Mouse (Mus musculus) intestine, embryonic 14.5 days (tissue): ENCODE data around the gene Neurog2. TPM values are rescaled to one million over a fixed set of nuclear protein-coding genes. Genes with fewer than 3 reads are reported as not detected.

ENCODE experiments used
- ATAC-seq: fragments of 200-750 bp; cut with Nextera tagmentation; replicated peaks from 2 replicates; pipeline ENCODE4 v1.8.0; 2017; ENCODE audit warnings: low read depth, moderate number of reproducible peaks, moderate TSS enrichment, moderate library complexity; ENCODE audit not compliant: low FRiP score, low TSS enrichment
- DNase-seq: peaks from one replicate; pipeline ENCODE4 v3.0.0-alpha.2; 2018; ENCODE audit warnings: low spot score
- H3K27ac ChIP-seq: fragments of 300-500 bp; sonication (generic); 2 replicates; pipeline ENCODE4 v1.5.1; 2014; ENCODE audit warnings: low read depth, mild to moderate bottlenecking, control low read depth
- H3K27me3 ChIP-seq: fragments of 300-500 bp; sonication (generic); replicated peaks from 2 replicates; pipeline ENCODE4 v1.6.1; 2014; ENCODE audit warnings: low read length, control low read depth; ENCODE audit not compliant: control insufficient read depth, insufficient read depth
- H3K36me3 ChIP-seq: fragments of 300-500 bp; sonication (generic); 2 replicates; pipeline ENCODE4 v1.6.1; 2014; ENCODE audit warnings: low read length, control low read depth; ENCODE audit not compliant: control insufficient read depth, insufficient read depth
- H3K4me1 ChIP-seq: fragments of 300-500 bp; sonication (generic); replicated peaks from 2 replicates; pipeline ENCODE4 v1.6.1; 2014; ENCODE audit warnings: low read length, control low read depth, mixed read lengths; ENCODE audit not compliant: control insufficient read depth, insufficient read depth
- H3K4me2 ChIP-seq: fragments of 300-500 bp; sonication (generic); 2 replicates; pipeline ENCODE4 v1.6.1; 2014; ENCODE audit warnings: low read length
- H3K4me3 ChIP-seq: fragments of 300-500 bp; sonication (generic); 2 replicates; pipeline ENCODE4 v1.5.1; 2014; ENCODE audit warnings: low read depth, low read length, control low read depth, mixed read lengths
- H3K9ac ChIP-seq: fragments of 300-500 bp; sonication (generic); 2 replicates; pipeline ENCODE4 v1.6.1; 2014; ENCODE audit warnings: mild to moderate bottlenecking, low read length
- H3K9me3 ChIP-seq: fragments of 300-500 bp; sonication (generic); 2 replicates; pipeline ENCODE4 v1.6.1; 2016; ENCODE audit warnings: low read length, control low read depth; ENCODE audit not compliant: control insufficient read depth
- WGBS: fragments of 180-500 bp; shearing (Covaris S2); extraction: QIAGEN DNeasy Blood & Tissue Kit; methylation state at CpG from one replicate; pipeline ENCODE4 v1.1.7; 2014; 5-methylcytosine and 5-hydroxymethylcytosine counted together
- polyA plus RNA-seq: library from polyadenylated mRNA; unstranded; fragments of >200 nt; fragmentation: Nextera tagmentation; extraction: Ambion mirVana; gene quantifications from 2 replicates; pipeline ENCODE4 v1.2.1, GENCODE M21; 2014

Gene Neurog2
- polyA plus RNA-seq, 1 experiment from 2014 or later: not detected

DNA sequence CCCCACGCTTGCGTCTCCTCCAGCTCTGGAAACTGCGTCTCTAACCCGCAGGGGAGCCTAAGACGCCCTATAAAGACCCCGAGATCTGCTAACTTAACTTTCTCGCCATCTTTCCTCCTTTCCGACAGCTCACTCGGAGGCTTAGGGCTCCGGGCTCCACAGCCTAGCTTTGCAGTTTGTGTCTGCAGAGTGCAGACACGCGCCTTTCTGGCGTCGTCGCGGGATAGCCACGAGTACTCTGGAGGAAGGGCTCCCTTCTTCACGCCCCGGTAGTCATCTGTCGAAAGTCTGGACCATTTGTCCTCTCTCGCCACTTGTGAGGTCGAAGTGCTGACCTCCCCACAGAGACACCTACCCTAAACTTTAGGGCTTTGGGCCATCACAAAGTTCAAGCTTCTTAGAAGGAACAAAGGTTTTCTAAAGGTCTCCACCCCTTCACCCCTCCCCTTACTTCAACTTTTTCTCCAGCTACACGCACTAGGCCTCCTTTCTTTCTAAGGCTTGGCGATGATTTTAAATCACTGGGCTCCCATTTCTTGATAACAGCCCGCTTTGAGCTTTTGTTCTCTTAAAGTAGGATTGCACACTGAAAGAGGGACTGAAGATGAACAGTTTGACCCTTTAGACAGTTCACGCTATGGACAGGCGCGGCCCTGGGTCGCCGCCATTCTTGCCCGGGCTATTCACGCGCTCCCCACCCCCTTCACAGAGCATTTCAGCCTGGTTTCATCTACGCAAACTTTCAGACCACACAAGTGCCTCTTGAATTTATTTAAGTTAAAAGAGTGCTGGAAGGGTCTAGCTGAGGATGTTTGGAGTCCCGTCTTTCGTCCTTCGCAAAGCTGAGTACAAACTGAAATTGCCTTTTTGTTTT, 4.4 kb upstream of the Neurog2 start:
- H3K36me3 ChIP-seq: no peaks in the 10 kb centered on the region
- WGBS: 2% methylated on average over 37 of the region's 37 CpGs
- H3K4me2 ChIP-seq: no peak overlapping the region
- H3K4me1 ChIP-seq: peaks cover 15% of the 10 kb centered on the region
- no peaks in the 10 kb centered on the region for H3K9me3 ChIP-seq
- H3K27me3 ChIP-seq: peaks cover 94% of the 10 kb centered on the region
- ATAC-seq: no peak
- peak; percentile 72 for DNase-seq
- no peak overlapping the region for H3K4me3 ChIP-seq
- H3K9ac ChIP-seq: no peak overlapping the region
- H3K27ac ChIP-seq: no peak overlapping the region

DNA sequence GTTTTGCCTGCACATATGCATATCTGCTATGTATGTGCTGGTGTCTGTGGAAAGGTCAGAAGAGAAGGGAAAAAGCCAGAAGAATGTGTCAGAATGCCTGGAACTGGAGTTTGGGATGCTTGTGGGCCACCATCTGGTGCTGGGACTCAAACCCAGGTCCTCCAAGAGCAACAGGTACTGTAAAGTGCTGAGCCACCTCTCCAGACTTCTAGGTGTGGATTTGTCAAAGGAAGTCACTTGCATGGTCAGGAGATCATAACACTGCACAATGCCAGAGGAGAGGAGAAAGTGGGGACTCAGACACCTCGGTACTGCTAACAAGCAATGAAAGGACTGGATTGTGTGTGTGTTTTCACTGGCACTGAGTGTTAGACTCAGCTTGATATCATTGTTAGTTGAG, 2.7 kb upstream of the Neurog2 start:
- no peaks in the 10 kb centered on the region for H3K9me3 ChIP-seq
- no peak overlapping the region for H3K4me2 ChIP-seq
- H3K27me3 ChIP-seq: peaks cover 97% of the 10 kb centered on the region
- H3K9ac ChIP-seq: no peak overlapping the region
- no peak for ATAC-seq
- H3K4me3 ChIP-seq: no peak overlapping the region
- H3K4me1 ChIP-seq: peaks cover 18% of the 10 kb centered on the region
- peak; percentile 58 for DNase-seq
- WGBS: 0% methylated on average over 1 of the region's 1 CpGs
- H3K36me3 ChIP-seq: no peaks in the 10 kb centered on the region
- no peak overlapping the region for H3K27ac ChIP-seq

DNA sequence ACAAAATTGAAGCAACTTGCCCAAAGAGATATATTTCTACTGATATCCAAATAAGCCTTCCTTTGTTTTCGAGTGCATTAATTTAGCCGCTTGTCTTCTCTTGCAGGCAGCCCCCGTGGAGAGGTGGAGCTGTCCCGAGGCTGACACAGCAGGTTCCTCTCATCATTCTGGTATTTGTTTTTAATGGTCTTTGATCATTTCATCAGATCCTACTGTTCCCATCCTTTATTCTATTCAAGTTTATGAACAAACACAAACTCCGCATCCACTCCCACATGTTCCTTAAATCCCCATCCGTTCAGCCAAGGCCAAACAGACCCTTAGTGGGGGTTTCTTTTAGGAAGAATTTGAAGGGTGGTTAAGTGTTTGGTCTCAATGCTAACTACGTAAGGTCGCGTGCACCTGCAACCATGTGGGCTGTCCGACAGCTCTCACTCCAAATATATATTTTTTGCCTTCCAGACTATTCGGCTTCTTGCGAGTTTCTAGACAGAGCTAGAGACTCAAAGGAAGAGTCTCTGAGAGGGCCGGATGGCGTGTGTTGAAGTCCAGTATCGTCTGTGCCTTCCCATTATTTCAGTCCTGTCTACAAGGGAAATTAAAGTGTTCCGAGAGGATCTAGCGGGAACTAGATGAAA, 2.1 kb upstream of the Neurog2 start:
- Histone ChIP-seq H3K27me3 (peaks cover 97% of the 10 kb centered on the region), H3K9me3 (no peaks in the 10 kb centered on the region), H3K4me1 (peaks cover 15% of the 10 kb centered on the region), H3K4me2 (no peak overlapping the region), H3K9ac (no peak overlapping the region), H3K4me3 (no peak overlapping the region), H3K36me3 (no peaks in the 10 kb centered on the region), H3K27ac (no peak overlapping the region)
- DNase-seq (peak; percentile 56), ATAC-seq (no peak)
- 5% methylated on average over 17 of the region's 17 CpGs for WGBS

DNA sequence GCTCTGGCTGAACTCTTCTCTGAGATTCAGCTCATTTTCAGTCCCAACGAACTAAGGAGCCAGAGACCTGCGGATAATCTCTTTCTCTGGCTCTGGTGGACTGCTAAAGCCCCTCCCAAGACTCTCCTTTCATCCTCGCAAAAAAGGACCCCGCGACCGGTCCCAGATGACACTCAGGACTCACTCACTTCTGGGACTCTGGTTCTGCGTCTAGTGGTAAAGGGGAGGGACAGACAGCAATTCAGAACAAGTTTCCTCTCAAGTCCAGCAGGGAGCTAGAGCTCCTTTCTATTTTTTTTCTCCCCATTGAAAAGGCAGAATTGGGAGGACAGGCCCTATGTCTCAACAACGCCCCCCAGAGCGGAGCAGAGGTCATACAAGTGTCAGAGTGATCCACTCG, 1.4 kb upstream of the Neurog2 start:
- ATAC-seq (no peak), DNase-seq (peak; percentile 70)
- Histone ChIP-seq H3K4me1 (peaks cover 15% of the 10 kb centered on the region), H3K36me3 (no peaks in the 10 kb centered on the region), H3K9ac (no peak overlapping the region), H3K4me2 (no peak overlapping the region), H3K9me3 (no peaks in the 10 kb centered on the region), H3K27ac (no peak overlapping the region), H3K4me3 (no peak overlapping the region), H3K27me3 (peaks cover 95% of the 10 kb centered on the region)
- 2% methylated on average over 10 of the region's 10 CpGs for WGBS

DNA sequence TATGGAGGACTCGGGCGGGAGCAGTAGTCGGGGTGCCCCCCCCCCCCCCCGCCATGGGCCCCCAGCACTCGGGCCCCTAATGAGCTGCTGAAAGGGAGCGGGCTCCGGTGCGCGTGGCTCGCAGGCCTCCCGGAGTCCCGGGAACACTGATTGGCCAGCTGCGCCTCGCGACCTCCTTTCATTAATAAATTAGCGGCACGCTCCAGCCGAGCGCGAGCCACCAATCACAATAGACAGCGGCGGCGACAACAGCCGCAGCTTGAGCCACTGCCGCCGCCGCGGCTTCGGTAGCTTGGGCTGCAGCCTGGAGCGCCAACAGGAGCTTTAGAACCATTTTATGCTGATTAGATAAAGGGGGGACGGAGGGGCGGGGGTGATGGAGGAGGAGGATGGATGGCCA, 404 bp upstream of the Neurog2 start:
- H3K9ac ChIP-seq: no peak overlapping the region
- 0 out of 2 replicates have a peak, but pooled peaks have one; percentile 11 for ATAC-seq
- no peaks in the 10 kb centered on the region for H3K36me3 ChIP-seq
- H3K4me2 ChIP-seq: peak overlapping the region; percentile 51
- WGBS: under 1% methylated on average over 31 of the region's 32 CpGs
- DNase-seq: peak; percentile 54
- H3K27me3 ChIP-seq: peaks cover 95% of the 10 kb centered on the region
- H3K4me1 ChIP-seq: peaks cover 15% of the 10 kb centered on the region
- no peak overlapping the region for H3K27ac ChIP-seq
- H3K4me3 ChIP-seq: peak overlapping the region; percentile 23
- no peaks in the 10 kb centered on the region for H3K9me3 ChIP-seq

DNA sequence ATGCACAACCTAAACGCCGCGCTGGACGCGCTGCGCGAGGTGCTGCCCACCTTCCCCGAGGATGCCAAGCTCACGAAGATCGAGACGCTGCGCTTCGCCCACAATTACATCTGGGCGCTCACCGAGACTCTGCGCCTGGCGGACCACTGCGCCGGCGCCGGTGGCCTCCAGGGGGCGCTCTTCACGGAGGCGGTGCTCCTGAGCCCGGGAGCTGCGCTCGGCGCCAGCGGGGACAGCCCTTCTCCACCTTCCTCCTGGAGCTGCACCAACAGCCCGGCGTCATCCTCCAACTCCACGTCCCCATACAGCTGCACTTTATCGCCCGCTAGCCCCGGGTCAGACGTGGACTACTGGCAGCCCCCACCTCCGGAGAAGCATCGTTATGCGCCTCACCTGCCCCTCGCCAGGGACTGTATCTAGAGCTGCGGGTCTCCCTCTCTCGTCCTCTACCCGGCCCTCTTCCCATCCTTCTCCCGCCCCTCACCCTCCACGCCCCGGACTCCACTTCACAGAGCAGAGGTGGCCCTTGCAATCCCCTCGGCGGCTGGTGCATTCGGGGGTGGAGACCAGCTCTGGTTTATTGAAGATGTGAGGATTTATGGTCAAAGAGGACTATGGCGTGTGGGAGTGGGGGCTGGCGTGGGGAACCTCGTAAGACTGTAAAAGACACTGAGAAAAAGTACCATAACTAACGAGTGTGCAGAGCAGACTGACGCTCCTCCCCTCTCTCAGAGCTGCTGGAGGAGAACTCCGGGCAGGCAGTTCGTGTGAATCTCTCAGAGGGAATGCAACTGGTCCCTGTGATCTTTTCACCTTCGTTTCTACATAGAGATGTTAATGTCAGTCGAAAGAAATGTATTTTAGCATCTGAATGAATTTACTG, 1.4 kb downstream of the Neurog2 start:
- peak overlapping the region; percentile 51 for H3K4me2 ChIP-seq
- WGBS: under 1% methylated on average over 56 of the region's 58 CpGs
- peaks cover 15% of the 10 kb centered on the region for H3K4me1 ChIP-seq
- H3K9me3 ChIP-seq: no peaks in the 10 kb centered on the region
- no peak overlapping the region for H3K27ac ChIP-seq
- peaks cover 97% of the 10 kb centered on the region for H3K27me3 ChIP-seq
- no peak overlapping the region for H3K9ac ChIP-seq
- peak overlapping the region; percentile 23 for H3K4me3 ChIP-seq
- DNase-seq (peak; percentile 88), ATAC-seq (peak; percentile 85)
- H3K36me3 ChIP-seq: no peaks in the 10 kb centered on the region

DNA sequence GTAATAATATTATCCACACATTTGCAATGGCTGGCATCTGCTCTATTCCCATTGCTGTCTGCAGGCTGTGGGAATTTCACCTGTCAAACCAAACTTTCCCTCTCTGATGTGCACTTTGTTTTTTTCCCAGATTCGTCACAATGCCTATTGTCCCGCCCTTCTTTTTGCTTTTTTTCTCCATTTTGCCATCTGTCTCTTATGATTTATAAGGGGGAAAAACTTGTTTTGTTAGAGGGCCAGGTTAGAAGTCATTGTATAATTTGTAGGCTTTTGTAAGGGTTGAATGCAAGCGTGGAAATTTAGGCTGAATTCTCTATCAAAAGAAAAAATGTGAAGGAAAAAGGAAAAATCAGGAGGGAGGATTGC, 2.0 kb downstream of the Neurog2 start:
- no peak for DNase-seq
- Histone ChIP-seq H3K27ac (no peak overlapping the region), H3K4me3 (no peak overlapping the region), H3K4me2 (no peak overlapping the region), H3K9ac (no peak overlapping the region), H3K9me3 (no peaks in the 10 kb centered on the region), H3K36me3 (no peaks in the 10 kb centered on the region), H3K4me1 (peaks cover 15% of the 10 kb centered on the region), H3K27me3 (peaks cover 98% of the 10 kb centered on the region)
- WGBS: 5% methylated on average over 3 of the region's 3 CpGs
- ATAC-seq: no peak
